Mouse (Mus musculus) skeletal muscle tissue, adult 2 months (tissue): Measurements from ENCODE around the gene Olfr592.
"Not testable (repeated sequence)": the region's sequence is repeated elsewhere in the genome, so short reads cannot be mapped to it uniquely, and the experiment has no call there.

ENCODE experiments used
- DNase-seq: peaks from one replicate; pipeline ENCODE4 v3.0.0-alpha.2; 2012; ENCODE audit warnings: low read depth, low spot score

The Olfr592 gene

GRCm38 (mm10) chr7:103184503-103184902 is at the start of gene Olfr592:
Olfr592 (plus strand) TSS chr7:103184803.
- DNase-seq = not testable (repeated sequence)

DNA sequence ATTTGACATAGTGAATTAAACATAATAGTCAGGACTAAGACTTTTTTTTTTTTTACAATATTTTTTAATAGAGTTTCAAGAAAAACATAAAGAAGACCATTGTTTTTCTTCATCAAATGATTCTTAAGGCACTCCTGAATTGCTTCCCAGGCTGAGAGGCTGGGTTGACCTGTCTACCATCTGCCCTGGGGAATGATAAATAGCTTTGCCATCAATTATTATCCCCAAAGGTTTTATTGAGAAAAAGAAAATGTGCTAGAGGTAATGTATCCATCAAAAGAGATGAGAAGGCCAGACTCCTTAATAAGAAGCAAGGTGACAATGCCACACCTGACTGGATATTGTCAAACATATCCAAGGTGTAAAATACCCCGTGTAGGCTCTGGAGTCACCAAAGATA is 44.0 kb upstream of the Olfr592 start, which contains the start of gene Olfr588-ps1:
Gene Olfr588-ps1 (plus strand): TSS at position 301 of the 400 bp plus-strand sequence.
- DNase-seq = no peak

- no peak for DNase-seq
Measured at GRCm38 (mm10) chr7:103156256-103156655, 28.3 kb upstream of the Olfr592 start, which contains the start of gene Olfr589. Olfr589 (minus strand) TSS chr7:103156356.

DNA sequence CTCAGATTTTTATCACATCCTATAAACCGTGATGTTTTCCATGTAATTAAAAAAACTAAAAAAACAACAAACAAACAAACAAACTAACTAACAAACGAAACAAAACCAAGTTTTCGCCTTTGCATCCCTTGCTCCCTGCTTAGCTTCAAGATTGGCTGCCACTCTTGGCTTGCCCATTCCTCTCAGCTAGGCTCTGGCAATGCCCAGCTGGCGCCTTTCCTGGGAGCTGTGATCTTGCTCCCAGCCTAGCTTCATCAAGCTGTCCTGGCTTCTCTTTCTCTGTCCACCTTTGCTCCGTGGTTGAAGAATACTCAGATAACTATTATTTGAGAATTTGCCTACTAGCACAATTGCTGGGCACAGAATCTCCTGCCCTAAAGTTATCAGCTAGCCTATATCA is 14.9 kb upstream of the Olfr592 start:
- DNase-seq = no peak

GRCm38 (mm10) chr7:103178240-103178639 is 6.4 kb upstream of the Olfr592 start, which contains the start of gene Olfr591:
Olfr591 (minus strand) TSS chr7:103178340.
- no peak for DNase-seq

DNA sequence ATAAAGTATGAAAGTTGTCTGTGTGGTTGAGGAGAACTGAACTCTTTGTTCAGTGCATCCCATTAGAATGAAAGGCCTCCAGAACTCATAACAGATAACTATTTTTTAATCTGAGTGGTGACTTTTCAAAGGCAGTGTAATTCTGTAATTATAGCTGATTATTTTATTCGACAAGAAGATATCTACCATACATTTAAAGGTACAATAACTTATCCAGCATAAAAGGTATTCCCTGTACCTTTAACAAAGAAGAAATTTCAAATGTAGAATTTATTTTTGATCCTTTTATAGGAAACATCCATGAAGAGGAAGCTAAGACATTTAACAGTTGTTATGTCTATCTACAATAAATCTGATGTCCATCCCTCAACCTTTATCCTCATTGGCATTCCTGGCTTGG is 27.0 kb downstream of the Olfr592 start, which contains the start of gene Olfr593:
Gene Olfr593 (plus strand): TSS at position 301 of the 400 bp plus-strand sequence.
- no peak for DNase-seq

DNA sequence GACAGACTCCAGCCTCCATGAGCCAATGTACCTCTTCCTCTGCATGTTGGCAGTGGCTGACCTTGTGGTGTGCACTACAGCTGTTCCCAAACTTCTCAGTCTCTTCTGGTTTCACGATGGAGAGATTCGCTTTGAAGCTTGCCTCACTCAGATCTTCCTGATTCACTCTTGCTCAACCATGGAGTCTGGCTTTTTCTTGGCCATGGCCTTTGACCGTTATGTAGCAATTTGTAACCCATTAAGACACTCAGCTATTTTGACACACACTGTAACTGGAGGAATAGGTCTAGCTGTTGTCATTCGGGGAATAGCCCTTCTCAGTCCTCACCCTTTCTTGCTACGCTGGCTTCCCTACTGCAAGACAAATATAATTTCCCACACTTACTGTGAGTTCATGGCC is 27.4 kb downstream of the Olfr592 start:
- DNase-seq = not testable (repeated sequence)

GRCm38 (mm10) chr7:103216696-103217095 is 32.1 kb downstream of the Olfr592 start, which contains the start of gene Olfr594:
Olfr594 (plus strand) TSS chr7:103216996.
- no peak for DNase-seq
